Mouse (Mus musculus) bone marrow, adult 2 months (tissue): ENCODE results near the gene Klhl40. TPM values are rescaled to one million over a fixed set of nuclear protein-coding genes. Genes with fewer than 3 reads are reported as not detected.

Experiments used
- H3K27ac ChIP-seq: fragments of 200-500 bp; 2 replicates; pipeline ENCODE4 v1.5.1; 2012; ENCODE audit warnings: low read depth, mild to moderate bottlenecking, control low read depth, inconsistent platforms, low read length; ENCODE audit not compliant: control insufficient read depth, poor library complexity, insufficient read depth
- H3K4me1 ChIP-seq: fragments of 200-500 bp; 2 replicates; pipeline ENCODE4 v1.6.1; 2011; ENCODE audit warnings: low read length; ENCODE audit not compliant: control insufficient read depth, insufficient read depth
- H3K4me3 ChIP-seq: fragments of 200-500 bp; replicated peaks from 2 replicates; pipeline ENCODE3; 2011; ENCODE audit warnings: mild to moderate bottlenecking, low read depth, low read length, control low read depth; ENCODE audit not compliant: control insufficient read depth
- CTCF ChIP-seq: fragments of 200-500 bp; IDR thresholded peaks from 2 replicates; pipeline ENCODE4 v1.5.1; 2011; ENCODE audit warnings: low read length, control low read depth; ENCODE audit not compliant: control insufficient read depth, insufficient read depth
- POLR2A ChIP-seq: fragments of 200-500 bp; IDR thresholded peaks from 2 replicates; pipeline ENCODE4 v1.6.1; 2011; ENCODE audit warnings: low read depth, mild to moderate bottlenecking, control low read depth, low read length, borderline replicate concordance; ENCODE audit not compliant: control insufficient read depth
- WGBS: fragments of 180-500 bp; shearing (Covaris S2); methylation state at CpG from one replicate; pipeline ENCODE4 v1.1.7; 2018; 5-methylcytosine and 5-hydroxymethylcytosine counted together
- polyA plus RNA-seq: library from polyadenylated mRNA; stranded (reverse); fragments of >200 nt; gene quantifications from 2 replicates; pipeline ENCODE4 v1.2.4, GENCODE M21; 2011; ENCODE audit warnings: low replicate concordance; ENCODE audit not compliant: missing spikeins, insufficient read depth, insufficient read length

Gene Klhl40
- polyA plus RNA-seq, 1 experiment = 0.62 TPM

- Histone ChIP-seq H3K4me1 (no peaks in the 10 kb centered on the region), H3K4me3 (no peak overlapping the region), H3K27ac (no peak overlapping the region)
- TF ChIP-seq POLR2A (no peak), CTCF (no peak)
- WGBS = 74% methylated on average over 15 of the region's 15 CpGs
Observed at GRCm38 (mm10) chr9:121810081-121810821, 32.8 kb downstream of the Klhl40 start.

GRCm38 (mm10) chr9:121815183-121815582, 37.8 kb downstream of the Klhl40 start:
- no peak for TF ChIP-seq POLR2A
- TF ChIP-seq CTCF = no peak
- Histone ChIP-seq H3K27ac (no peak overlapping the region), H3K4me3 (no peak overlapping the region), H3K4me1 (no peaks in the 10 kb centered on the region)
- 31% methylated on average over 6 of the region's 6 CpGs for WGBS

GRCm38 (mm10) chr9:121819073-121819770, 41.8 kb downstream of the Klhl40 start:
- no peak for TF ChIP-seq CTCF
- no peak for TF ChIP-seq POLR2A
- no peak overlapping the region for H3K4me3 ChIP-seq
- WGBS = 80% methylated on average over 9 of the region's 9 CpGs
- H3K4me1 ChIP-seq = no peaks in the 10 kb centered on the region
- no peak overlapping the region for H3K27ac ChIP-seq

- no peak for TF ChIP-seq POLR2A
- no peak for TF ChIP-seq CTCF
- Histone ChIP-seq H3K4me1 (no peaks in the 10 kb centered on the region), H3K4me3 (no peak overlapping the region), H3K27ac (no peak overlapping the region)
- WGBS = 76% methylated on average over 7 of the region's 7 CpGs
Observed at GRCm38 (mm10) chr9:121819771-121820471, 42.5 kb downstream of the Klhl40 start.

GRCm38 (mm10) chr9:121820765-121821164, 43.4 kb downstream of the Klhl40 start:
- Histone ChIP-seq H3K4me3 (no peak overlapping the region), H3K27ac (no peak overlapping the region), H3K4me1 (no peaks in the 10 kb centered on the region)
- WGBS = 68% methylated on average over 5 of the region's 5 CpGs
- no peak for TF ChIP-seq CTCF
- TF ChIP-seq POLR2A = no peak

GRCm38 (mm10) chr9:121822585-121822991, 45.2 kb downstream of the Klhl40 start:
- 67% methylated on average over 6 of the region's 6 CpGs for WGBS

GRCm38 (mm10) chr9:121823051-121823450, 45.6 kb downstream of the Klhl40 start:
- no peak for TF ChIP-seq CTCF
- no peaks in the 10 kb centered on the region for H3K4me1 ChIP-seq
- no peak overlapping the region for H3K27ac ChIP-seq
- H3K4me3 ChIP-seq = no peak overlapping the region
- WGBS = 79% methylated on average over 1 of the region's 1 CpGs

More at GRCm38 (mm10) chr9:121822585-121822991, 45.2 kb downstream of the Klhl40 start:
- H3K4me3 ChIP-seq = no peak overlapping the region
- no peak overlapping the region for H3K27ac ChIP-seq
- TF ChIP-seq POLR2A = no peak
- no peak for TF ChIP-seq CTCF
- H3K4me1 ChIP-seq = no peaks in the 10 kb centered on the region

- 77% methylated on average over 7 of the region's 7 CpGs for WGBS
- no peak overlapping the region for H3K27ac ChIP-seq
- no peaks in the 10 kb centered on the region for H3K4me1 ChIP-seq
- TF ChIP-seq POLR2A (no peak), CTCF (no peak)
- H3K4me3 ChIP-seq = no peak overlapping the region
Observed at GRCm38 (mm10) chr9:121823991-121824390, 46.6 kb downstream of the Klhl40 start.
